Mouse (Mus musculus) erythroblast, embryonic 14.5 days (primary cell): Measurements from ENCODE around the gene Gm6899. TPM values are rescaled to one million over a fixed set of nuclear protein-coding genes. Genes with fewer than 3 reads are reported as not detected.

ENCODE experiments used
- H3K27me3 ChIP-seq: 2 replicates; pipeline ENCODE4 v1.6.1; 2012; ENCODE audit warnings: inconsistent platforms; ENCODE audit not compliant: control insufficient read depth
- H3K36me3 ChIP-seq: 2 replicates; pipeline ENCODE4 v1.6.1; 2012; ENCODE audit warnings: mild to moderate bottlenecking, inconsistent platforms; ENCODE audit not compliant: control insufficient read depth
- H3K4me1 ChIP-seq: 2 replicates; pipeline ENCODE4 v1.6.1; 2012; ENCODE audit warnings: inconsistent platforms; ENCODE audit not compliant: control insufficient read depth
- H3K4me3 ChIP-seq: replicated peaks from 2 replicates; pipeline ENCODE3; 2012; ENCODE audit warnings: moderate library complexity, mild to moderate bottlenecking, inconsistent platforms
- H3K9me3 ChIP-seq: 2 replicates; pipeline ENCODE4 v1.6.1; 2012; ENCODE audit warnings: low read length, inconsistent platforms, mixed read lengths; ENCODE audit not compliant: control insufficient read depth
- GATA1 ChIP-seq: IDR thresholded peaks from 2 replicates; pipeline ENCODE4 v1.6.1; 2012; ENCODE audit warnings: low read length, inconsistent platforms, mixed read lengths
- TAL1 ChIP-seq: IDR thresholded peaks from 3 replicates; pipeline ENCODE4 v1.6.1; 2012; ENCODE audit warnings: low read length, inconsistent platforms, mixed read lengths
- polyA plus RNA-seq: library from polyadenylated mRNA; stranded (reverse); fragments of >175 nt; gene quantifications from 2 replicates; pipeline ENCODE4 v1.2.3, GENCODE M21; 2012

The Gm6899 gene
- polyA plus RNA-seq, 1 experiment: not detected

DNA sequence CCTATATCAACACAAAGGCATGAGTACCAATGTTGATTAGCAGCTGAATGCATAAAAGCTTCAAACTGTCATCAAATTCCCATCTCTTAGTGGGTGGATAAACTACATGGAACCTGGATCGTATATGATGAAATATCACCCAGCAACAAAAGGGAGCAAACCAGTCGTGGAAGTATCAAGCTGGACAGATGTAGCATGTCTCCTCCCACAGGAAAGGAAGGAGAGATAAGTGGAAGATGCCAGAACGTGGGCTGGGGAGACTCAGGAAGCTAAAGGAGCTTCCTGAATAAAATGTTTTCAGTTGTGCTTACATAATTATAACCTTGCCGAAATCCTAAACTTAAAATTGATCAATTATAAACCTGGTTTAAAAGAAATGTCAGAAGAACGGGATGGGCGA lies 4.1 kb downstream of the Gm6899 start:
- Histone ChIP-seq H3K9me3 (no peaks in the 10 kb centered on the region), H3K27me3 (no peaks in the 10 kb centered on the region), H3K4me3 (no peak overlapping the region), H3K4me1 (peaks cover 69% of the 10 kb centered on the region), H3K36me3 (peaks cover 12% of the 10 kb centered on the region)
- TF ChIP-seq GATA1: no peak
- no peak for TF ChIP-seq TAL1

DNA sequence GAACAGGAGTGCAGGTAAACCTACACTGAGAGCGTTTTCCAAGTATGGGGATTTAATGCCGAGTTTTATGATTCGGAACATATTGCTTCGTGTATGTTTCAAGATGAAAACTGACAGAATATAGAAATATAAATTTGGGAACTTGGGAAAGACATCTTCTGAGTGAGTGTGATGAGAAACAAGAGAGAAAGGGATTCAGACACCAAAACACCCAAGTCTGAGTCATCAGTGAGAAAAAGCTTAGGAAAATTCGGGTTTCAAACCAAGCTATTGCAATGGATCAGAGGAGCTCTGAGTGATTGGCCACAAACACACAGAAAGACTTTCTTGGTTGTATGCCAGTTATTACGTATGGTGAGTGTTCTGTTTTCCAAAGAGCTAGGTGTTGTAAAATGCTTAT lies 4.7 kb downstream of the Gm6899 start:
- Histone ChIP-seq H3K9me3 (no peaks in the 10 kb centered on the region), H3K27me3 (no peaks in the 10 kb centered on the region), H3K4me1 (peaks cover 63% of the 10 kb centered on the region), H3K4me3 (no peak overlapping the region), H3K36me3 (peaks cover 6% of the 10 kb centered on the region)
- TF ChIP-seq GATA1: no peak
- TF ChIP-seq TAL1: no peak

DNA sequence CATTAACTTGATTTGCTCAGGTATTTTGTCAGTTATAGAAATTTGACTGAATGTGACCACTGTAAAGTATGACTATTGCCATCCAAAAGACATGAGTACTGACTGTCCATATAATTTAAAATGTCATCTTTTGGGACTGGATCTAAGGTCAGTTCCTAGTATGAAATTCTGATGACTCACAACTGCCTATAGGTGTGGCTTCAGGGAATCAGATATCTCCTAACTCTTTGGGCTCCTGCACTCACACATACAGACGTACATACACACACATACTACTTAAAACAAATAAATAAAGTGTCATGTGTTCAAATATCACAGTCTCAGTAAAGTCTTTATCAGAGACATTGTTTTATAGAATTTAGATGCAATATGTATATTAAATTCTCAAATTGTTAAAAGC lies 5.8 kb downstream of the Gm6899 start:
- no peaks in the 10 kb centered on the region for H3K27me3 ChIP-seq
- TF ChIP-seq GATA1: peak; percentile 97
- no peak for TF ChIP-seq TAL1
- no peaks in the 10 kb centered on the region for H3K9me3 ChIP-seq
- H3K4me1 ChIP-seq: peaks cover 63% of the 10 kb centered on the region
- H3K4me3 ChIP-seq: no peak overlapping the region
- H3K36me3 ChIP-seq: no peaks in the 10 kb centered on the region

GRCm38 (mm10) chr11:26600692-26601091 lies 7.7 kb downstream of the Gm6899 start:
- no peaks in the 10 kb centered on the region for H3K9me3 ChIP-seq

GRCm38 (mm10) chr11:26601571-26602175 lies 8.6 kb downstream of the Gm6899 start:
- peaks cover 44% of the 10 kb centered on the region for H3K4me1 ChIP-seq
- peaks cover 3% of the 10 kb centered on the region for H3K27me3 ChIP-seq
- H3K9me3 ChIP-seq: no peaks in the 10 kb centered on the region
- no peaks in the 10 kb centered on the region for H3K36me3 ChIP-seq
- H3K4me3 ChIP-seq: no peak overlapping the region
- TF ChIP-seq GATA1 (no peak), TAL1 (no peak)

More at GRCm38 (mm10) chr11:26600692-26601091, 7.7 kb downstream of the Gm6899 start:
- peaks cover 3% of the 10 kb centered on the region for H3K27me3 ChIP-seq
- TF ChIP-seq TAL1 (no peak), GATA1 (no peak)
- no peaks in the 10 kb centered on the region for H3K36me3 ChIP-seq
- H3K4me1 ChIP-seq: peaks cover 53% of the 10 kb centered on the region
- no peak overlapping the region for H3K4me3 ChIP-seq

- H3K36me3 ChIP-seq: no peaks in the 10 kb centered on the region
- no peak overlapping the region for H3K4me3 ChIP-seq
- TF ChIP-seq GATA1: no peak
- no peak for TF ChIP-seq TAL1
- peaks cover 11% of the 10 kb centered on the region for H3K27me3 ChIP-seq
- H3K9me3 ChIP-seq: no peaks in the 10 kb centered on the region
- H3K4me1 ChIP-seq: peaks cover 19% of the 10 kb centered on the region
Measured at GRCm38 (mm10) chr11:26604061-26604655, 11.1 kb downstream of the Gm6899 start.

- Histone ChIP-seq H3K9me3 (no peaks in the 10 kb centered on the region), H3K36me3 (no peaks in the 10 kb centered on the region), H3K4me1 (no peaks in the 10 kb centered on the region), H3K27me3 (peaks cover 17% of the 10 kb centered on the region), H3K4me3 (no peak overlapping the region)
- TF ChIP-seq GATA1: no peak
- no peak for TF ChIP-seq TAL1
Measured at GRCm38 (mm10) chr11:26608795-26609194, 15.8 kb downstream of the Gm6899 start.

- Histone ChIP-seq H3K27me3 (no peaks in the 10 kb centered on the region), H3K9me3 (no peaks in the 10 kb centered on the region), H3K4me1 (no peaks in the 10 kb centered on the region), H3K36me3 (no peaks in the 10 kb centered on the region), H3K4me3 (no peak overlapping the region)
- no peak for TF ChIP-seq TAL1
- TF ChIP-seq GATA1: no peak
Measured at GRCm38 (mm10) chr11:26618475-26619223, 25.6 kb downstream of the Gm6899 start.

- no peaks in the 10 kb centered on the region for H3K27me3 ChIP-seq
Measured at GRCm38 (mm10) chr11:26622727-26623126, 29.7 kb downstream of the Gm6899 start.

More at GRCm38 (mm10) chr11:26622727-26623126, 29.7 kb downstream of the Gm6899 start:
- Histone ChIP-seq H3K4me1 (no peaks in the 10 kb centered on the region), H3K36me3 (no peaks in the 10 kb centered on the region), H3K9me3 (no peaks in the 10 kb centered on the region), H3K4me3 (no peak overlapping the region)
- TF ChIP-seq TAL1: no peak
- TF ChIP-seq GATA1: no peak
